Mouse (Mus musculus) frontal cortex, postnatal 10 days (tissue): ENCODE measurements around the gene Tln1.
"Not testable (repeated sequence)": the region's sequence is repeated elsewhere in the genome, so short reads cannot be mapped to it uniquely, and the experiment has no call there.

Experiments
- DNase-seq, 2 experiments: peaks; one replicate each; pipeline ENCODE4 v3.0.0; 2022; ENCODE audit warnings: low spot score in 2 of 2, mixed read lengths in 1 of 2

The Tln1 gene

GRCm38 (mm10) chr4:43578376-43579204, 16.1 kb upstream of the Tln1 start, which contains the start of the genes Rgp1 and Gba2:
Gene Rgp1 (plus strand): TSS chr4:43578715.
Gene Gba2 (minus strand): TSS chr4:43578873.
- peak; percentile 58 to 81 for DNase-seq

- DNase-seq: no peak
Observed at GRCm38 (mm10) chr4:43577237-43577881, 14.9 kb upstream of the Tln1 start.

- DNase-seq: no peak
Observed at GRCm38 (mm10) chr4:43575356-43575755, 12.9 kb upstream of the Tln1 start.

- no peak for DNase-seq
Observed at GRCm38 (mm10) chr4:43573561-43573960, 11.1 kb upstream of the Tln1 start.

DNA sequence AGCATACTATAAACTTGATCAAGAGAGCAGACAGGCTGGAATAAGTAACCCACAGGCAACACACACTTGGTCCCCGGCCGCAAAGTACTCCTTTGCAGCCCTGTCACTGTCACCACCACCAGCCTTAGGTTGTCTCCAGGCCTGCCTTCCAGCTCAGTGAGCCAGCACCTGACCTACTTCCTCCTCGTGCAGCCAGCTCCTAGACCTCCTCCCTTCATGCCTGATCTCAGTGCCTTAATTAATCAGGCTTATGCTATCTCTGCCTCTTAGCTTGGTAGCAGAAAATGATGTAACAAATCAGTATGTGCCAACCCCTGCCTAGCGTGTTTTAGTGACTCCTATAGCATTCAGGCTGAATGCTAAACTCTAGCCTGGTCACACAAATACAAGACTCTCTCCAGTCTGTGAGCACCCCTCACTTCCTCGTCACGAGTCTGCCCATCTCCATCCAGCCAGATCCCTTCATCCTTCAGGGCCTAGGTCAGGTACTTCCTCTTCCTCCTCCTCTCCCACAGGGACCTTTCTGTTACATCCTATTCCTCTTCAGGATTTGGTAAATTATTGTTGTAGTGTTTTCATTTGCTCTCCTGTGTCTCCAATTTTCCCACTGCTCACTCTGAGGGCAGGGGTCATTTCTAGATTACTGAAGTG, 9.0 kb upstream of the Tln1 start:
- DNase-seq: no peak

DNA sequence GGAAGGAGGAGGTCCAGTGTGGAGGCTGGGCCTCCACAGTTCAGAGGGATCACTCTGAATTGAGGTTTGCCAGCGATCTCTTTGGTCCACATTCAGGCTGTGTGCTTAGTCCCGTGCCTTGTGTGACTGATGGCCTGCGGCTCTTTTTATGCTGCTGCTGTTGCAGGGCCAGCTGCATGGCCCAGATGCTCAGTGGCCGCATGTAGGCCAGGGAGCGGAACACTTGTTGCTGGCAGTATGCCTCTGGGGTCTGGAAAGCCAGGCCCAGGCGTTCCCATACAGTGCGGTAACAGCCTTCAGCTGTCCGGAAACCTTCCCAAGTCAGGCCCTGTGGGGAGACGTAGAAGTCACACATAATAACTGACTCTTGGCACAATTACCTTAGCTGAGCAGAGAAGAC, 4.6 kb upstream of the Tln1 start:
- no peak for DNase-seq

GRCm38 (mm10) chr4:43564231-43564630, 1.7 kb upstream of the Tln1 start:
- no peak for DNase-seq

DNA sequence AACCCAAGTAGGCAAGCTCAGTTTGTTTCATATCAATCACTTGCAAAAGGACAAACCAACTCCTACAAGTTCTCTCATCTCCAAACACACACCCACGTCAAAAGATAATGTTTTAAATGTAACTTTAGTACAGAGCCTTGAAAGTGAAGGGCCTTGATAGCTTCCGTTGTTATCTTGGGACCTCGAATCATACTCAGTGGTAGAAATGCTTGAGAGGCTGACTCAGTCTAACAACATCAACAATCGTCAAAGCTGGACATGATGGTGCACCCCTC, 1.0 kb upstream of the Tln1 start:
- no peak for DNase-seq

DNA sequence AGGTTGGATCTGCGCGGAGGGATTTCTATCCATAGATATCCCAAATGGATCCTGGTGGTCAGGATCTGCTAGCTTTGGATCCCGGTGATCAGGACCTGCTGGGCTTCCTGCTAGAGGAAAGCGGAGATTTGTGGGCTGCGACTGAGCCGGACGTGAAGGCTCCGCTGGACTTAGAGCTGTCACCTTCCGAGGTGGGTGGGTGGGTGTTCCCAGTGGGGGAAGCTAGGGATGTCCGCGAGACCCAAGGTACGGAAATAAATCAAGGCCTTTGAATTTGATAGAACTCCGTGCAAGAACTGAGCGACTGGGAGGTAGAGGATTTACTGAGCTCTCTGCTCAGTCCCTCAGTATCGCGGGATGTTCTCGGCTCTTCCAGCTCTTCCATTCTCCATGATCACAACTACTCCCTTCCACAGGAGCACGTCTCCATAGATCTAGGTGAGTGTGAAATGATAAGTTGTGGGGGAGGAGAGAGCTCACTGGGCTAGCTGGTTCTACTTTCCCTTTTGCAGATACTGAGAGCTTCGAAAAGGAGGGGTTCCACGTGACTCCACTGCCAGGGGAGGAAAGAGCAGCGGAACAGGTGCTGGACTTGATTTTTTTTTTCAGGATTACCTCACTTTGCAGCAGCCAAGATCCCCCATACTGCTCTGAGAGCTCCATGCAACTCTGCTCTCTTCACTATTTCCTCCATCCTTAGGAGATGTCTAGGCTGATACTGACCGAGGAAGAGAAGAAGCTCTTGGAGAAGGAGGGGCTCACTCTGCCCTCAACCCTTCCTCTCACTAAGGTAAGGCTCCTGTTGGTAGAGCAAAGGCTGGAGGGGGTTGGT, 494 bp upstream of the Tln1 start:
- DNase-seq: no peak

- no peak for DNase-seq
Observed at GRCm38 (mm10) chr4:43561436-43561996, 975 bp downstream of the Tln1 start.

- no peak for DNase-seq
Observed at GRCm38 (mm10) chr4:43560976-43561375, 1.5 kb downstream of the Tln1 start.

DNA sequence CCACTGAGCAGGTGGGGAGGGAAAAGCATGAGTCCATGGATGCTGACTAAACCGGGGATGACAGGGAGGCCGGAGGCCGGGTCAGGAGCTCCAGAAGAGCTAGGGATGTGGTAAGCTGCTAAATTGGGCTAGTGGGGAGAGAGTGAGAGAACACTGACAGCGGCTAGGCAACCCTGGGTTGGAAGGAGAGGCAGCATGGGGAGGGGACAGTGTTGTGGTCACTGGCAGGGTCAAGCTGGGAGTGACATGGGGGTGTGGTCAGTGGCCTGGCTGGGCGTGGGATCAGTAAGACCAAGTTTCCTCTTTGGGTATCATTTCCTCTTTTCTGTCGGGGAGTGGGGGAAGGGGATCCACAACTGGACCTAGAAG, 2.3 kb downstream of the Tln1 start:
- peak; percentile 37 to 69 for DNase-seq

DNA sequence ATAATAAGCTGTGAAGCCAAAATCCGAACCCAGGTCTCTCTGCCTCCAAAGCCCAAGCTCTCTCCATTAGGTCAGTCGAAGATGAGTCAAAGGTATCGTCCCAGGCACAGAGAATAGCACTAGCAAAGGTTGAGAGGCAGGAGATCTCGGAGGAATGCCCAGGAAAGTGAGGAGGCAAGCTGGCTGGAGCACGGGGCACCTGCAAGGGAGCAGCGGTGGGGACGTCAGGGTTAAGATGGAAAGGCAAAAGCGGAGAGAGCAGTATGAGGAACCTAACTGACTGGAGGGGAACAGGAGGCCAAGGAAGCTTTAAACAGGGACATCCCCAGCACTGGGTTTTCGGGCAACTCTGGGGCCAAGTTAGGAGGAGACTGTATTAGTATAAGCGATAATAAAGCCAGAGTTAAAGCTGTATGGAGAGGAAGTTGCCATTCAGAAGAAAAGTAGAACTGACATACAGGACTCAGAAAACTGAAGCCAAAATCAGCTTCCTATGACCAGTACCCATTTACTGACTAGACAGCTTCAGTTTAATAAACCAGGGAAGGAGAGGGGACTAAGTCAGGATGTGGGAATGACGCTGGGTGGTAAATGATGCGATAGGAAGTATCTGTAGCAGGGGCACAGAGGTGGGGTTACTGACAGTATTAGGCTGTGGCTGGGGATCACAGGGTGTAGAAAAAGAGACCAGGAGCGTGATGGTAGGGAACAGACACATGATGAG, 2.8 kb downstream of the Tln1 start:
- no peak for DNase-seq

DNA sequence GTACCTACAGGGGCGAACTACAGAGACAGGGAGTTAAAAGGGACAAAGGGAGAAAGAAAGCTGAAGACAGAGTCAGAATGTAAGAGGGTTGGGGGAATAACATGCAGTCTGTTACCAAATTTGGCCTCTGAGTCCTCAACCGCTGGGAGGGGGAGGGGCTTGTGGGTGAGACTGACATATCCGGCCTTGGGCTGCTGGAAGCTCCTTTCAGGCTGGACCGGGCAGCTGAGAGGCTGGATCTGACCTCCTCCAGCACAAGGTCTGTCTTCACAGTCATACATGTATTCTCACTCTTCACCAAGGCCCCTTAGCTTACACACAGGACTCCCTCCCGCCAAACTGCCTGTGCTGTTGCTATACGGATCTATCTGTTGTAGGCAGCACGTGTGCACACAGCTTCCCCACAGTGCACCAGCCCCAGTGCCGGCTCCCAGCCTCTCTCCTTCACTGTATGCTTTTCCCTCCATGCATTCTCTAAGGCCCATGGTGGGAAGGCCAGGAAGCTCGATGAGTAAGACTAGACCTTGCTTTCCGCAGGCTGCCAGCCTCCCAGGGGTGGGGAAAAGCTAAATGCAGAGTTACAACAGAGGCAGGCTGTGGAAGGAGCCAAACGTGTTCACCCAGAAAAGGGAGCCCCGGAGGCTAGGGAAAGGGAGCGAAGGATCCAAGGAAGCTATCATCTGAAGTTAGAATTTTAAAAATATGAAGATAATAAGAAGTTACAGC, 3.7 kb downstream of the Tln1 start:
- peak in 1 of 2 experiments; percentile 35 for DNase-seq

- no peak for DNase-seq
Observed at GRCm38 (mm10) chr4:43558028-43558630, 4.4 kb downstream of the Tln1 start.

GRCm38 (mm10) chr4:43555926-43556325, 6.6 kb downstream of the Tln1 start:
- no peak for DNase-seq

GRCm38 (mm10) chr4:43553891-43554290, 8.6 kb downstream of the Tln1 start:
- no peak for DNase-seq

- DNase-seq: no peak
Observed at GRCm38 (mm10) chr4:43552437-43552836, 10.1 kb downstream of the Tln1 start.

DNA sequence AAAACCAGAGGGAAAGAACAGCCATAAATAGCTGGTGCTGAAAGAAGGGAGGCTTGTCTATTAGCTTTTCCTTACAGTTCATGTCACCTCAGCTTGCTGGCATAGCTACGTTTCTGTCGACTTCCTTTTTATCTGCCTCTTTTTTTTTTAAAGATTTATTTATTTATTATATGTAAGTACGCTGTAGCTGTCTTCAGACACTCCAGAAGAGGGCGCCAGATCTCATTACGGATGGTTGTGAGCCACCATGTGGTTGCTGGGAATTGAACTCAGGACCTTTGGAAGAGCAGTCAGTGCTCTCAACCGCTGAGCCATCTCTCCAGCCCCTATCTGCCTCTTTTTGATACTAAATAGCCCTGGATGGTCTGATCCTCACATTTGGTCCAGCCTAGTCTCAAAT, 10.6 kb downstream of the Tln1 start:
- not testable (repeated sequence) for DNase-seq

DNA sequence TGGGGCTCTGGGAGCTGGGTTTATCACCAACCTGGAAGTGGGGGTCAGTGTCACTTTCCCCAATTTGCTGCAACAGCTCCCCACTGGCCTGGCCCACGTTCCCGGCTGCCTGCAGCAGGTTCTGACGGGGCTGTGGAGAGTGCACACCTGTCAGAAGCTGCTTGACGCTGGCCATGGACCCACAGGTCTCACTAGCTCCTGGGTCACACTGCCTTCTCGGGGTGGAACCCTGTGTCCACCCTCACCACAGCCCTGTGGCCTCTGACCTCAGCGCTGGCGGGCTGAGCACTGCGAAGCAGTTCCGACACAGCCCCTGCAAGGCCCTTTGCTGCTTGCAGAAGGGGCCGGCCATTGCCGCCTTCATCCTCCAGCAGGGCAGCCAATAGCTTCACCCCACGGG, 13.4 kb downstream of the Tln1 start:
- no peak for DNase-seq
